In genomic region chr9:116342009-116342408, GRCm38 (mm10) we compare ENCODE assay signal across 10 mouse cellular contexts.
"Had no signal": no experiment of that assay in that cellular context is flagged by ENCODE, and none has a peak within 500 bp of the region (broad histone marks: within the 10 kb centered on the region; RNA-seq: fewer than 3 reads in every experiment).

No protein-coding gene starts in this region.

- H3K36me3 ChIP-seq: limb, embryonic 10.5 days; liver, embryonic 15.5 days; midbrain, embryonic 10.5 days had no signal

- H3K4me2 ChIP-seq: liver, embryonic 15.5 days had no signal

- H3K4me1 ChIP-seq: limb, embryonic 10.5 days; midbrain, embryonic 10.5 days had no signal

- H3K4me3 ChIP-seq: left cerebral cortex, adult 2 months; limb, embryonic 10.5 days; liver, embryonic 15.5 days; midbrain, embryonic 10.5 days had no signal

- H3K27me3 ChIP-seq: liver, embryonic 15.5 days had no signal

- ATAC-seq: intestine, postnatal 0 days had no signal

- H3K27ac ChIP-seq: limb, embryonic 10.5 days; liver, embryonic 15.5 days; midbrain, embryonic 10.5 days had no signal

- DNase-seq: lung, postnatal 4 days; midbrain, embryonic 14.5 days; right cerebral cortex, postnatal 25 days; thymus, adult 18-20 months; thymus, postnatal 14 days had no signal

- H3K9ac ChIP-seq: liver, embryonic 15.5 days had no signal

- H3K9me3 ChIP-seq: limb, embryonic 10.5 days; liver, embryonic 15.5 days; midbrain, embryonic 10.5 days had no signal
